Mouse (Mus musculus) heart, embryonic 12.5 days (tissue): ENCODE results near the gene Eif4b. TPM values are rescaled to one million over a fixed set of nuclear protein-coding genes. Genes with fewer than 3 reads are reported as not detected.

Experiments
- ATAC-seq: fragments of 200-750 bp; cut with Nextera tagmentation; 2 replicates; pipeline ENCODE4 v1.8.0; 2017; ENCODE audit warnings: moderate TSS enrichment, moderate library complexity; ENCODE audit not compliant: insufficient number of reproducible peaks, low FRiP score
- H3K27ac ChIP-seq: fragments of 300-500 bp; sonication (generic); 2 replicates; pipeline ENCODE4 v1.5.1; 2016; ENCODE audit warnings: mild to moderate bottlenecking, moderate library complexity; ENCODE audit not compliant: poor library complexity, severe bottlenecking
- H3K27me3 ChIP-seq: fragments of 300-500 bp; sonication (generic); replicated peaks from 2 replicates; pipeline ENCODE4 v1.6.1; 2016; ENCODE audit warnings: mild to moderate bottlenecking, moderate library complexity
- H3K36me3 ChIP-seq: fragments of 300-500 bp; sonication (generic); 2 replicates; pipeline ENCODE4 v1.6.1; 2016; ENCODE audit warnings: mild to moderate bottlenecking, moderate library complexity
- H3K4me1 ChIP-seq: fragments of 300-500 bp; sonication (generic); replicated peaks from 2 replicates; pipeline ENCODE4 v1.6.1; 2016; ENCODE audit warnings: mild to moderate bottlenecking
- H3K4me2 ChIP-seq: fragments of 300-500 bp; sonication (generic); 2 replicates; pipeline ENCODE4 v1.6.1; 2016; ENCODE audit warnings: mild to moderate bottlenecking, moderate library complexity
- H3K4me3 ChIP-seq: fragments of 300-500 bp; sonication (generic); 2 replicates; pipeline ENCODE4 v1.5.1; 2016; ENCODE audit warnings: mild to moderate bottlenecking
- H3K9ac ChIP-seq: fragments of 300-500 bp; sonication (generic); 2 replicates; pipeline ENCODE4 v1.6.1; 2016; ENCODE audit warnings: mild to moderate bottlenecking, moderate library complexity
- H3K9me3 ChIP-seq: fragments of 300-500 bp; sonication (generic); replicated peaks from 2 replicates; pipeline ENCODE4 v1.6.1; 2016; ENCODE audit warnings: mild to moderate bottlenecking, moderate library complexity
- WGBS: fragments of 180-500 bp; shearing (Covaris S2); methylation state at CpG from one replicate; pipeline ENCODE4 v1.1.7; 2016; 5-methylcytosine and 5-hydroxymethylcytosine counted together
- polyA plus RNA-seq: library from polyadenylated mRNA; unstranded; fragments of >200 nt; fragmentation: Nextera tagmentation; extraction: Ambion mirVana; gene quantifications from 2 replicates; pipeline ENCODE4 v1.2.1, GENCODE M21; 2016

Gene Eif4b
- polyA plus RNA-seq, 1 experiment from 2014 or later, result 80.2 TPM

DNA sequence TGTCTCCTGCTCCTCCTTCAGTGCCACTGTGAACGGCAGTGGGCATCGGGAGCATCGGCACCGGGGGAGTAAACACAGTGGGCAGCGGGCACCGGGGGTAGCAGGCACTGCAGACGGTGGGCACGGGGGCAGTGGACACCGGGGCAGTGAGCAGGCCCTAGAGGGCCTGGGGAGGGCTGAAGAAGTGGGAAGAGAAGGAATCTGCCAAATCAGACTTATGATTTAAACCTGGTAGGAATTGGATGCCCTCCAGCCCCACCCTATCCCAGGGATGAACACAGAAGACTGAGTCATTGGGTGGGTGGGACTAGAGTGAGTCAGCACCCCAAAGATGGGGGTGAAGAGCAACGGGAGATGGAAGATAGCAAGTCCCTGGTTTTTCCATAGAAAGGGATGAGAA lies 71.8 kb downstream of the Eif4b start:
- Histone ChIP-seq H3K27ac (no peak overlapping the region), H3K9me3 (no peaks in the 10 kb centered on the region), H3K9ac (no peak overlapping the region), H3K4me3 (no peak overlapping the region), H3K4me1 (peaks cover 30% of the 10 kb centered on the region), H3K36me3 (no peaks in the 10 kb centered on the region), H3K27me3 (peaks cover 37% of the 10 kb centered on the region), H3K4me2 (0 out of 2 replicates have a peak overlapping the region, but pooled peaks have one; percentile 0)
- ATAC-seq, result no peak
- WGBS, result 83% methylated on average over 10 of the region's 10 CpGs

DNA sequence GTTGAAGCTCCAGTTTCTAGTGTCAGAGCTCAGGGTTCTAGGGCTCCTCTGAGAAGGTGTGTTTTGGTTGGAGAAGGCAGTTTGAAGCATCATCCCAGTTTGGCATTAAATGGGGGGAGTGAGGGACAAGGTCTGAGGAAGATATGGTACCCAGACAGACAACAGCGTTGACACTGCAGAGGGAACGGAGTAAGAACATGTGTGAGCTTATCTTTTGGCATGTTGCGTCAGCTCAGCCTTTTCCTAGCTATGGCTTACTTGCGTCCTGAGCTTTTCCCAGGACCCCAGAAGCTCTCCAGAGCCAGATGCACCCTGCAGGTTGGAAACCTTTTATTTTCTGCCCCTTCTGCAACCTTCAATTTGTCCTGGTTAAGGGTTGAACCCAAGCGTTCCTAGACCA lies 72.5 kb downstream of the Eif4b start:
- no peak overlapping the region for H3K4me2 ChIP-seq
- H3K4me3 ChIP-seq, result no peak overlapping the region
- H3K27me3 ChIP-seq, result peaks cover 37% of the 10 kb centered on the region
- no peak for ATAC-seq
- no peak overlapping the region for H3K27ac ChIP-seq
- H3K9me3 ChIP-seq, result no peaks in the 10 kb centered on the region
- H3K4me1 ChIP-seq, result peaks cover 37% of the 10 kb centered on the region
- no peak overlapping the region for H3K9ac ChIP-seq
- no peaks in the 10 kb centered on the region for H3K36me3 ChIP-seq
- WGBS, result 49% methylated on average over 5 of the region's 5 CpGs

Other genes starting within 250 kb of the Eif4b start
- gene Krt1, start 223.0 kb upstream of the Eif4b start, polyA plus RNA-seq, result 0.63 and 0.76 TPM in 2 replicates
- not detected in 2 replicates for gene Krt77, start 204.1 kb upstream of the Eif4b start, polyA plus RNA-seq
- gene Krt76, start 180.9 kb upstream of the Eif4b start, polyA plus RNA-seq, result not detected in 2 replicates
- gene Krt4, start 149.0 kb upstream of the Eif4b start, polyA plus RNA-seq, result not detected in 2 replicates
- 1.2 and 1.6 TPM in 2 replicates for gene Krt79, start 133.4 kb upstream of the Eif4b start, polyA plus RNA-seq
- gene Krt78, start 119.5 kb upstream of the Eif4b start, polyA plus RNA-seq, result not detected in 2 replicates
- 20.1 and 27.2 TPM in 2 replicates for gene Krt8, start 69.3 kb upstream of the Eif4b start, polyA plus RNA-seq
- gene Krt18, start 45.6 kb upstream of the Eif4b start, polyA plus RNA-seq, result 30.8 and 38.0 TPM in 2 replicates
- 35.3 and 38.7 TPM in 2 replicates for gene Tns2, start 26.6 kb downstream of the Eif4b start, polyA plus RNA-seq
- gene Spryd3, start 62.5 kb downstream of the Eif4b start, polyA plus RNA-seq, result 19.8 and 20.9 TPM in 2 replicates
- gene Igfbp6, start 70.6 kb downstream of the Eif4b start, polyA plus RNA-seq, result 1.7 and 2.5 TPM in 2 replicates
- gene Soat2, start 76.8 kb downstream of the Eif4b start, polyA plus RNA-seq, result 0.87 and 1.2 TPM in 2 replicates
- 47.3 and 48.6 TPM in 2 replicates for gene Zfp740, start 129.5 kb downstream of the Eif4b start, polyA plus RNA-seq
- 39.1 and 39.4 TPM in 2 replicates for gene Csad, start 131.0 kb downstream of the Eif4b start, polyA plus RNA-seq
- gene Itgb7, start 158.2 kb downstream of the Eif4b start, polyA plus RNA-seq, result 0.38 and 0.72 TPM in 2 replicates
- gene Rarg, start 183.7 kb downstream of the Eif4b start, polyA plus RNA-seq, result 12.0 TPM in 2 replicates
- gene Gm9918, start 196.8 kb downstream of the Eif4b start, polyA plus RNA-seq, result 0.19 TPM in 1 of 2 replicates, not detected in the other
- gene Mfsd5, start 205.7 kb downstream of the Eif4b start, polyA plus RNA-seq, result 46.2 and 48.2 TPM in 2 replicates
- 24.0 and 26.1 TPM in 2 replicates for gene Espl1, start 222.5 kb downstream of the Eif4b start, polyA plus RNA-seq